Mouse (Mus musculus): Measurements from ENCODE around the gene Them5. TPM values are rescaled to one million over a fixed set of nuclear protein-coding genes. Genes with fewer than 3 reads are reported as not detected.

The Them5 gene
- polyA plus RNA-seq (2015; fragmentation: Nextera tagmentation; extraction: Ambion mirVana), result 0.66 and 0.79 TPM in 2 replicates

DNA sequence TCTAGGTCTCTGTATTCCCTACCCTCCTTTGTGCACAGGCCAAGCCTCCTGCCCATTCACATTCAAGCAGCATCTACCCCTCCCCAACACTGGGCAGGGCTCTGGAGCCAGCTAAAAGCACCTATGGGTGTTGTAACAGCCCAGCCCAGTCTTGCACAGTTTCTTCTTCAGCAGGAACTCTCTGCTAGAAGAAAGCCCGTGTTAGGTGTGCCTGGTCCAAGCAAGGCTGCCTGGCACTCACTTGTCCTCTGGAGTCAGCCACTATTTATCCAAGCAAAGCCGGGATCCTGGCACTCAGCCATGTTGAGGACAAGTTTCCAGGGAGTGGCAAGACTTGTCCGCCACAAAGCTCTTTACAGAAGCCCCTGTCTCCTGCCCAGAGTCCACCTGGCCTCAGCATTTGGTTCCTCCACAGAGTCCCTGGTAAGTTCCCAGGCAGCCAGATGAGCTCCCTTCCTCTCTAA lies at the start of gene Them5:
Gene Them5, plus strand, starts transcription at position 141 of the 464 bp plus-strand sequence.
- WGBS, result 57% methylated on average over 3 of the region's 3 CpGs
- Histone ChIP-seq H3K4me1 (0 out of 2 replicates have a peak, but pooled peaks cover 8% of the 10 kb centered on the region), H3K4me2 (no peak within 1 kb of the TSS), H3K4me3 (no peak within 1 kb of the TSS), H3K9ac (no peak within 1 kb of the TSS), H3K9me3 (replicated peaks) (no peaks in the 10 kb centered on the region), H3K27me3 (no peaks in the 10 kb centered on the region), H3K27ac (peak within 1 kb of the TSS; percentile 61), H3K36me3 (ENCODE audit: poor library complexity, severe bottlenecking) (no peaks in the 10 kb centered on the region)
- no peak for ATAC-seq

- Histone ChIP-seq H3K4me1 (peaks cover 6% of the 10 kb centered on the region; the same call in 1 of the 2 replicates), H3K27ac (no peak overlapping the region), H3K9me3 (replicated peaks) (no peaks in the 10 kb centered on the region), H3K27me3 (no peaks in the 10 kb centered on the region), H3K4me2 (no peak overlapping the region), H3K4me3 (no peak overlapping the region), H3K36me3 (ENCODE audit: poor library complexity, severe bottlenecking) (no peaks in the 10 kb centered on the region), H3K9ac (no peak overlapping the region)
- WGBS, result 77% methylated on average over 1 of the region's 1 CpGs
- ATAC-seq, result no peak
Measured at GRCm38 (mm10) chr3:94305457-94305856, 36.4 kb upstream of the Them5 start.

- peaks cover 11% of the 10 kb centered on the region; the same call in 1 of the 2 replicates for H3K4me1 ChIP-seq
- no peak overlapping the region for H3K27ac ChIP-seq
- no peaks in the 10 kb centered on the region for H3K9me3 ChIP-seq (replicated peaks)
- no peak overlapping the region for H3K4me3 ChIP-seq
- no peak overlapping the region for H3K9ac ChIP-seq
- no peak overlapping the region for H3K4me2 ChIP-seq
- H3K36me3 ChIP-seq (ENCODE audit: poor library complexity, severe bottlenecking), result no peaks in the 10 kb centered on the region
- ATAC-seq, result no peak
- no peaks in the 10 kb centered on the region for H3K27me3 ChIP-seq
Measured at GRCm38 (mm10) chr3:94306975-94307374, 34.9 kb upstream of the Them5 start.

- peak; percentile 99 for ATAC-seq
- no peaks in the 10 kb centered on the region for H3K36me3 ChIP-seq (ENCODE audit: poor library complexity, severe bottlenecking)
- H3K4me2 ChIP-seq, result peak within 1 kb of the TSS; percentile 72
- peak within 1 kb of the TSS; percentile 77 for H3K9ac ChIP-seq
- H3K9me3 ChIP-seq (replicated peaks), result no peaks in the 10 kb centered on the region
- peak within 1 kb of the TSS; percentile 62 for H3K4me3 ChIP-seq
- H3K4me1 ChIP-seq, result peaks cover 11% of the 10 kb centered on the region; the same call in 1 of the 2 replicates
- WGBS, result 1% methylated on average over 47 of the region's 47 CpGs
- H3K27ac ChIP-seq, result peak within 1 kb of the TSS; percentile 77
- H3K27me3 ChIP-seq, result no peaks in the 10 kb centered on the region
Measured at GRCm38 (mm10) chr3:94309633-94310363, 32.1 kb upstream of the Them5 start, which contains the start of gene Them4. Gene Them4 (plus strand): TSS chr3:94310089.

DNA sequence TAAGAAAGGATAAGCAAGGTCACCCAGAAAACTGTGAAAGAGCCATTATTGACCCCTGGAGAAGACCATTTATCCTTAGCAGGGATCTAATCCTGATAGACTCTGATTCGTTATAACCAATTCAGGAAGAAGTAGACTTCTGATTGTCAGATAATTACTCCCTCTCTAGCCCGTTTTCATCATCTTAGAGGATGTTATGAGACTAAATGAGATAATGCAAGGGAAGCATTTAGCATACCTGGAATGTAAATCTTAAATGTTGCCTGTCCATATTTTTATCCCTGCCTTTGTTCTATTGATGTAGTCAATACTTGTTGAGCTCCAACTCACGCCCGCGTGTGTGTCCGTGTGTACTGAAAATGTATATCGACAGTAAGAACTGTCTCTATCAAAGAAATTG lies 31.4 kb upstream of the Them5 start:
- Histone ChIP-seq H3K9ac (peak overlapping the region; percentile 77), H3K36me3 (ENCODE audit: poor library complexity, severe bottlenecking) (no peaks in the 10 kb centered on the region), H3K27ac (peak overlapping the region; percentile 77), H3K4me3 (peak overlapping the region; percentile 62), H3K4me1 (peaks cover 11% of the 10 kb centered on the region; the same call in 1 of the 2 replicates), H3K4me2 (peak overlapping the region; percentile 72), H3K27me3 (no peaks in the 10 kb centered on the region), H3K9me3 (replicated peaks) (no peaks in the 10 kb centered on the region)
- 51% methylated on average over 7 of the region's 7 CpGs for WGBS
- ATAC-seq, result no peak

- Histone ChIP-seq H3K27ac (no peak overlapping the region), H3K27me3 (no peaks in the 10 kb centered on the region), H3K9ac (peak overlapping the region; percentile 77; the same call in 1 of the 2 replicates), H3K4me3 (peak overlapping the region; percentile 62), H3K9me3 (replicated peaks) (no peaks in the 10 kb centered on the region), H3K4me2 (peak overlapping the region; percentile 72), H3K4me1 (peaks cover 11% of the 10 kb centered on the region; the same call in 1 of the 2 replicates), H3K36me3 (ENCODE audit: poor library complexity, severe bottlenecking) (no peaks in the 10 kb centered on the region)
- WGBS, result 74% methylated on average over 6 of the region's 6 CpGs
- ATAC-seq, result no peak
Measured at GRCm38 (mm10) chr3:94310911-94311310, 31.0 kb upstream of the Them5 start.

- no peak overlapping the region for H3K27ac ChIP-seq
- H3K4me2 ChIP-seq, result peak overlapping the region; percentile 72; the same call in 1 of the 2 replicates
- 77% methylated on average over 4 of the region's 4 CpGs for WGBS
- no peak for ATAC-seq
- no peak overlapping the region for H3K9ac ChIP-seq
- no peaks in the 10 kb centered on the region for H3K9me3 ChIP-seq (replicated peaks)
- peaks cover 11% of the 10 kb centered on the region; the same call in 1 of the 2 replicates for H3K4me1 ChIP-seq
- H3K27me3 ChIP-seq, result no peaks in the 10 kb centered on the region
- H3K4me3 ChIP-seq, result no peak overlapping the region
- H3K36me3 ChIP-seq (ENCODE audit: poor library complexity, severe bottlenecking), result no peaks in the 10 kb centered on the region
Measured at GRCm38 (mm10) chr3:94311376-94311775, 30.5 kb upstream of the Them5 start.

- Histone ChIP-seq H3K4me1 (no peaks in the 10 kb centered on the region), H3K9ac (no peak overlapping the region), H3K27me3 (no peaks in the 10 kb centered on the region), H3K27ac (no peak overlapping the region), H3K4me2 (no peak overlapping the region), H3K36me3 (ENCODE audit: poor library complexity, severe bottlenecking) (0 out of 2 replicates have a peak, but pooled peaks cover 8% of the 10 kb centered on the region), H3K4me3 (no peak overlapping the region), H3K9me3 (replicated peaks) (no peaks in the 10 kb centered on the region)
- ATAC-seq, result no peak
- WGBS, result 67% methylated on average over 3 of the region's 3 CpGs
Measured at GRCm38 (mm10) chr3:94328681-94329080, 13.2 kb upstream of the Them5 start.

- no peak overlapping the region for H3K4me3 ChIP-seq
- WGBS, result 91% methylated on average over 4 of the region's 4 CpGs
- no peaks in the 10 kb centered on the region for H3K27me3 ChIP-seq
- H3K36me3 ChIP-seq (ENCODE audit: poor library complexity, severe bottlenecking), result 0 out of 2 replicates have a peak, but pooled peaks cover under 1% of the 10 kb centered on the region
- H3K9me3 ChIP-seq (replicated peaks), result no peaks in the 10 kb centered on the region
- ATAC-seq, result no peak
- H3K4me2 ChIP-seq, result no peak overlapping the region
- H3K27ac ChIP-seq, result no peak overlapping the region
- no peak overlapping the region for H3K9ac ChIP-seq
- no peaks in the 10 kb centered on the region for H3K4me1 ChIP-seq
Measured at GRCm38 (mm10) chr3:94334442-94334841, 7.5 kb upstream of the Them5 start.

GRCm38 (mm10) chr3:94338522-94338921 lies 3.4 kb upstream of the Them5 start:
- no peak overlapping the region for H3K9ac ChIP-seq
- no peak overlapping the region for H3K4me2 ChIP-seq
- no peaks in the 10 kb centered on the region for H3K27me3 ChIP-seq
- no peak for ATAC-seq
- H3K27ac ChIP-seq, result no peak overlapping the region
- 83% methylated on average over 3 of the region's 3 CpGs for WGBS
- H3K36me3 ChIP-seq (ENCODE audit: poor library complexity, severe bottlenecking), result no peaks in the 10 kb centered on the region
- H3K4me3 ChIP-seq, result no peak overlapping the region
- no peaks in the 10 kb centered on the region for H3K9me3 ChIP-seq (replicated peaks)
- H3K4me1 ChIP-seq, result 0 out of 2 replicates have a peak, but pooled peaks cover 8% of the 10 kb centered on the region

DNA sequence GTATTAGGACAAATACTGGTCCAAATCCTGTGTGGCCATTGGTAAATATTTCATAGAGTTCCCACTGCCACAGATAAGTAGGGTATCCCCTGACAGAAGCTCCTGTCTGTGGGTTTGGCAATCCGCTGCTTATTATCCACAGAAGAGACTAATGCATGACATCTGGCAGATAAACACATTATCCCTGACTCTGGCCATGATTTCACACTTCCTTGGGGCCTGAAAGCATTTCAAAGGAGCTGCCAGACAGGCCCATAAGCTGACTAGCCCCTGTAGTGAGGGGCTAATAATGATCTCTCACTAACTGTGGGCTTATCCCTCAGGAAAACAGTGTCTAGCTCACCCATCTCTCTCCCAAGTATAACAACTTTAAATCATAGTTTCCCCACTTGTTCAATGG lies 653 bp downstream of the Them5 start:
- Histone ChIP-seq H3K9ac (no peak overlapping the region), H3K4me2 (no peak overlapping the region), H3K4me3 (no peak overlapping the region), H3K27ac (peak overlapping the region; percentile 61; the same call in 1 of the 2 replicates), H3K9me3 (replicated peaks) (no peaks in the 10 kb centered on the region), H3K4me1 (0 out of 2 replicates have a peak, but pooled peaks cover 8% of the 10 kb centered on the region), H3K27me3 (no peaks in the 10 kb centered on the region), H3K36me3 (ENCODE audit: poor library complexity, severe bottlenecking) (no peaks in the 10 kb centered on the region)
- 69% methylated on average over 1 of the region's 1 CpGs for WGBS
- ATAC-seq, result peak; percentile 61; the same call in 1 of the 2 replicates

GRCm38 (mm10) chr3:94344182-94344581 lies 2.3 kb downstream of the Them5 start:
- 81% methylated on average over 2 of the region's 2 CpGs for WGBS
- Histone ChIP-seq H3K4me1 (0 out of 2 replicates have a peak, but pooled peaks cover 8% of the 10 kb centered on the region), H3K27ac (no peak overlapping the region), H3K4me2 (no peak overlapping the region), H3K36me3 (ENCODE audit: poor library complexity, severe bottlenecking) (no peaks in the 10 kb centered on the region), H3K4me3 (no peak overlapping the region), H3K9me3 (replicated peaks) (no peaks in the 10 kb centered on the region), H3K27me3 (no peaks in the 10 kb centered on the region), H3K9ac (no peak overlapping the region)
- no peak for ATAC-seq
